Comparison of ENCODE assay signal across 8 mouse cellular contexts in the genomic region with DNA sequence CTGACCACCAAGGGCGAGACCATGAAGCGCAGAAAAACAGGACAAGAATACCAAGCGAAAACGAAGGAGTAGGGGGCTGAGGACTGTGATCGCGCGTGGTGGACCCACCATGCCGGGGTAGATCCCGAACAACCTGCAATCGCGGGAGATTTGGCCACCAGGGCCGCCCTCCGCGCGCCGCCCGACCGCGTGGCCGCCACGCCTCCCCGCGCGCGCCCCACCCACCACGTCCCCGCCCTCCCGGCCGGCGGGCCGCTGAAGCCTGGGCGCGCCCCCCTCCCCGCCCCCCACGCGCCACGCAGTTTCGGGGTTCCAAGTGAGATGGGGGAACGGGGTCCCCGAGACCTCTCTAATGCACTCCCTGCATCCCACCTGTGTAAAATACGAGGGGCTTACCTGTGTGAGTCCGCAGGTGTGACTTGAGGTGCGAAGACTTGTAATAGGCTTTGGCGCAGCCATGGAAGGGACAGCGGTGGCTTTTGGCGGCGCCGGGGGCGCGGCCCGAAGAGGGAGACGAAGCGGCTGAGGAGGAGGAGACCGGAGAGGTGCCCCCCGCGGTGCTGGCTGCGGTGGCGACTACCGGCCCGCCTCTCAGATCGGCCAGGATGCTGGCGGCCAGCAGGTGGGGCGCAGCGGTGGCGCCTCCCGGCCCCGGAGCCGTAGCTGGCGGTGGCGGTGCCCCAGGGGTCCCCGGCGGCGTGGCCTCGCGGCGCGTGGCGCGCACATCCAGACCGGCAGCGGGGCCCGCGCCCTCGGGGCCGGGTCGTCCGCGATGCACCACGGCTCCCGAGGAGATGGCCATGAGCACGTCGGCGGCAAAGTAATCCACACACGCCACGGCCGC. TPM values are rescaled to one million over a fixed set of nuclear protein-coding genes. Genes with fewer than 3 reads are reported as not detected.
A peak's percentile ranks its signal among the peaks of the same experiment; 100 is the strongest.
DNase-seq lines count a peak whose midpoint lies in the region; ATAC-seq and TF ChIP-seq lines count a peak whose summit lies in the region.

No protein-coding gene starts in this region.

- H3K36me3 ChIP-seq in forebrain, postnatal 0 days (ENCODE audit: insufficient read depth) = no peaks in the 10 kb centered on the region
- no peaks in the 10 kb centered on the region for H3K36me3 ChIP-seq in intestine, embryonic 15.5 days
- no peaks in the 10 kb centered on the region for H3K36me3 ChIP-seq in liver, postnatal 0 days (replicated peaks; ENCODE audit: insufficient read depth, low read length)

- peak overlapping the region; percentile 83 for H3K4me3 ChIP-seq in left cerebral cortex, adult 2 months
- peak overlapping the region; percentile 92 for H3K4me3 ChIP-seq in bone marrow macrophage, adult 2 months (ENCODE audit: insufficient read depth, low read length)
- H3K4me3 ChIP-seq in forebrain, postnatal 0 days (ENCODE audit: low read depth, low read length) = peak overlapping the region; percentile 71
- peak overlapping the region; percentile 89 for H3K4me3 ChIP-seq in intestine, embryonic 15.5 days (replicated peaks)
- peak overlapping the region; percentile 86 for H3K4me3 ChIP-seq in liver, postnatal 0 days (ENCODE audit: low read depth, low read length)

- TF ChIP-seq EP300 in liver, postnatal 0 days (IDR thresholded peaks at IDR 0.05; ENCODE audit: low read depth) = no peak

- WGBS in forebrain, postnatal 0 days = 1% methylated on average over 94 of the region's 96 CpGs
- under 1% methylated on average over 88 of the region's 96 CpGs for WGBS in intestine, embryonic 15.5 days
- 0% methylated on average over 53 of the region's 96 CpGs for WGBS in liver, postnatal 0 days (ENCODE audit: insufficient replicate concordance)

- intact Hi-C loops in left cerebral cortex, adult 2 months (cut with DNase I) = loop anchor here (1.0 to 5.0 kb wide), 3 partner anchors 10 to 101 kb away; partner anchors contain the start of genes Csnk1g2 and Mknk2

- no peaks in the 10 kb centered on the region for H3K27me3 ChIP-seq in forebrain, postnatal 0 days (ENCODE audit: insufficient read depth, low read length)
- no peaks in the 10 kb centered on the region for H3K27me3 ChIP-seq in intestine, embryonic 15.5 days (replicated peaks)
- no peaks in the 10 kb centered on the region for H3K27me3 ChIP-seq in liver, postnatal 0 days (ENCODE audit: insufficient read depth, low read length)

- peak overlapping the region; percentile 91 for H3K4me2 ChIP-seq in forebrain, postnatal 0 days (ENCODE audit: low read depth)
- peak overlapping the region; percentile 94 for H3K4me2 ChIP-seq in intestine, embryonic 15.5 days (replicated peaks)
- peak overlapping the region; percentile 99 for H3K4me2 ChIP-seq in liver, postnatal 0 days (ENCODE audit: low read depth, low read length)

- no peak for TF ChIP-seq POLR2A in bone marrow macrophage, adult 2 months (IDR thresholded peaks at IDR 0.05; ENCODE audit: borderline replicate concordance, low read depth, low read length)

- H3K27ac ChIP-seq in left cerebral cortex, adult 2 months = peak overlapping the region; percentile 96
- peak overlapping the region; percentile 54 for H3K27ac ChIP-seq in bone marrow macrophage, adult 2 months (ENCODE audit: insufficient read depth, low read depth, low read length)
- H3K27ac ChIP-seq in forebrain, postnatal 0 days (ENCODE audit: low read depth, low read length) = peak overlapping the region; percentile 81
- H3K27ac ChIP-seq in intestine, embryonic 15.5 days = peak overlapping the region; percentile 93
- H3K27ac ChIP-seq in liver, postnatal 0 days (ENCODE audit: low read depth) = peak overlapping the region; percentile 85

- H3K9me3 ChIP-seq in forebrain, postnatal 0 days (ENCODE audit: low read length) = no peaks in the 10 kb centered on the region
- no peaks in the 10 kb centered on the region for H3K9me3 ChIP-seq in intestine, embryonic 15.5 days
- no peaks in the 10 kb centered on the region for H3K9me3 ChIP-seq in liver, postnatal 0 days (ENCODE audit: low read length)

- TF ChIP-seq CTCF in left cerebral cortex, adult 2 months (IDR thresholded peaks at IDR 0.05) = no peak; the same call in none of the 2 replicates
- no peak for TF ChIP-seq CTCF in bone marrow macrophage, adult 2 months (IDR thresholded peaks at IDR 0.05; ENCODE audit: low read depth, low read length)
- TF ChIP-seq CTCF in forebrain, postnatal 0 days (IDR thresholded peaks at IDR 0.05; ENCODE audit: low read depth) = no peak
- TF ChIP-seq CTCF in liver, postnatal 0 days (IDR thresholded peaks at IDR 0.05; ENCODE audit: low read depth) = 0 out of 2 replicates have a peak, but pooled peaks have one; percentile 10

- H3K4me1 ChIP-seq in bone marrow macrophage, adult 2 months (ENCODE audit: control insufficient read depth, insufficient read depth, low read length) = peaks cover 19% of the 10 kb centered on the region
- H3K4me1 ChIP-seq in forebrain, postnatal 0 days (ENCODE audit: insufficient read depth) = peaks cover 16% of the 10 kb centered on the region
- H3K4me1 ChIP-seq in intestine, embryonic 15.5 days (replicated peaks) = peaks cover 50% of the 10 kb centered on the region
- H3K4me1 ChIP-seq in liver, postnatal 0 days (ENCODE audit: insufficient read depth) = peaks cover 69% of the 10 kb centered on the region

- DNase-seq in left cerebral cortex, adult 2 months (ENCODE audit: extremely low spot score in 1 of 2, low spot score in 2 of 2) = no peak
- no peak for DNase-seq in left cerebral cortex, adult 11 months (ENCODE audit: low spot score)
- peak; percentile 71 for DNase-seq in forebrain, postnatal 0 days
- DNase-seq in liver, postnatal 0 days = peak; percentile 85
- DNase-seq in retina, postnatal 1 day = peak; percentile 54
- peak; percentile 72 for DNase-seq in urinary bladder, postnatal 25 days (ENCODE audit: low spot score)

- peak; percentile 2; the same call in 1 of the 2 replicates for ATAC-seq in forebrain, postnatal 0 days
- ATAC-seq in intestine, embryonic 15.5 days = peak; percentile 11
- ATAC-seq in liver, postnatal 0 days = no peak

- peak overlapping the region; percentile 81 for H3K9ac ChIP-seq in forebrain, postnatal 0 days
- peak overlapping the region; percentile 72 for H3K9ac ChIP-seq in intestine, embryonic 15.5 days
- peak overlapping the region; percentile 81 for H3K9ac ChIP-seq in liver, postnatal 0 days (replicated peaks)

RNA-seq across cellular contexts. Expression of gene Klf16, which starts 0.5 kb away (rescaled TPM):
- total RNA-seq in left cerebral cortex, adult 2 months (2021) = 10 to 100 TPM; 48.2 to 59.7 TPM
- 7.7 and 9.3 TPM in 2 replicates for polyA plus RNA-seq in bone marrow macrophage, adult 2 months (2012; ENCODE audit: insufficient read depth, insufficient read length, missing spikeins)
- total RNA-seq in forebrain, postnatal 0 days (2014; rRNA removed) = 17.9 and 18.7 TPM in 2 replicates
- polyA plus RNA-seq in forebrain, postnatal 0 days (2015; fragmentation: Nextera tagmentation; extraction: Ambion mirVana) = 13.3 and 14.1 TPM in 2 replicates
- polyA plus RNA-seq in intestine, embryonic 15.5 days (2015; fragmentation: Nextera tagmentation; extraction: Ambion mirVana) = 8.3 TPM in 2 replicates
- 6.1 and 6.5 TPM in 2 replicates for polyA plus RNA-seq in liver, postnatal 0 days (2015; fragmentation: Nextera tagmentation; extraction: Ambion mirVana)

RNA-seq across cellular contexts. Expression of gene Abhd17a, which starts 13.6 kb away (rescaled TPM):
- total RNA-seq in left cerebral cortex, adult 2 months (2021) = 100 to 1,000 TPM; 185 to 191 TPM
- 63.2 and 67.3 TPM in 2 replicates for polyA plus RNA-seq in bone marrow macrophage, adult 2 months (2012; ENCODE audit: insufficient read depth, insufficient read length, missing spikeins)
- 156 and 201 TPM in 2 replicates for total RNA-seq in forebrain, postnatal 0 days (2014; rRNA removed)
- polyA plus RNA-seq in forebrain, postnatal 0 days (2015; fragmentation: Nextera tagmentation; extraction: Ambion mirVana) = 154 and 155 TPM in 2 replicates
- polyA plus RNA-seq in intestine, embryonic 15.5 days (2015; fragmentation: Nextera tagmentation; extraction: Ambion mirVana) = 95.7 and 101 TPM in 2 replicates
- 50.2 and 59.3 TPM in 2 replicates for polyA plus RNA-seq in liver, postnatal 0 days (2015; fragmentation: Nextera tagmentation; extraction: Ambion mirVana)

RNA-seq across cellular contexts. Expression of gene Rexo1, which starts 15.2 kb away (rescaled TPM):
- total RNA-seq in left cerebral cortex, adult 2 months (2021) = 10 to 100 TPM; 46.5 to 51.3 TPM
- 28.9 and 29.8 TPM in 2 replicates for polyA plus RNA-seq in bone marrow macrophage, adult 2 months (2012; ENCODE audit: insufficient read depth, insufficient read length, missing spikeins)
- total RNA-seq in forebrain, postnatal 0 days (2014; rRNA removed) = 40.3 and 41.9 TPM in 2 replicates
- 27.9 and 30.5 TPM in 2 replicates for polyA plus RNA-seq in forebrain, postnatal 0 days (2015; fragmentation: Nextera tagmentation; extraction: Ambion mirVana)
- 23.6 and 25.0 TPM in 2 replicates for polyA plus RNA-seq in intestine, embryonic 15.5 days (2015; fragmentation: Nextera tagmentation; extraction: Ambion mirVana)
- polyA plus RNA-seq in liver, postnatal 0 days (2015; fragmentation: Nextera tagmentation; extraction: Ambion mirVana) = 7.4 and 8.1 TPM in 2 replicates

RNA-seq across cellular contexts. Expression of gene Scamp4, which starts 26.1 kb away (rescaled TPM):
- 10 to 100 TPM; 41.5 to 44.8 TPM for total RNA-seq in left cerebral cortex, adult 2 months (2021)
- 29.3 and 35.4 TPM in 2 replicates for polyA plus RNA-seq in bone marrow macrophage, adult 2 months (2012; ENCODE audit: insufficient read depth, insufficient read length, missing spikeins)
- total RNA-seq in forebrain, postnatal 0 days (2014; rRNA removed) = 21.0 and 24.1 TPM in 2 replicates
- polyA plus RNA-seq in forebrain, postnatal 0 days (2015; fragmentation: Nextera tagmentation; extraction: Ambion mirVana) = 86.8 and 87.9 TPM in 2 replicates
- 105 and 114 TPM in 2 replicates for polyA plus RNA-seq in intestine, embryonic 15.5 days (2015; fragmentation: Nextera tagmentation; extraction: Ambion mirVana)
- 27.5 and 29.2 TPM in 2 replicates for polyA plus RNA-seq in liver, postnatal 0 days (2015; fragmentation: Nextera tagmentation; extraction: Ambion mirVana)

RNA-seq across cellular contexts. Expression of gene Adat3, which starts 26.1 kb away (rescaled TPM):
- total RNA-seq in left cerebral cortex, adult 2 months (2021) = 1 to 10 TPM; 1.3 to 5.6 TPM
- 2.2 and 3.2 TPM in 2 replicates for polyA plus RNA-seq in bone marrow macrophage, adult 2 months (2012; ENCODE audit: insufficient read depth, insufficient read length, missing spikeins)
- total RNA-seq in forebrain, postnatal 0 days (2014; rRNA removed) = 3.0 and 4.9 TPM in 2 replicates
- 4.2 and 4.5 TPM in 2 replicates for polyA plus RNA-seq in forebrain, postnatal 0 days (2015; fragmentation: Nextera tagmentation; extraction: Ambion mirVana)
- polyA plus RNA-seq in intestine, embryonic 15.5 days (2015; fragmentation: Nextera tagmentation; extraction: Ambion mirVana) = 6.4 and 6.6 TPM in 2 replicates
- polyA plus RNA-seq in liver, postnatal 0 days (2015; fragmentation: Nextera tagmentation; extraction: Ambion mirVana) = 2.1 and 2.6 TPM in 2 replicates

Comparison
In these comparisons a context has a peak if more than half of its experiments do, and no peak if none do; other contexts are left out.
1. DNase-seq: peak in forebrain, postnatal 0 days (single experiment), liver, postnatal 0 days (single experiment), retina, postnatal 1 day (single experiment) and urinary bladder, postnatal 25 days (single experiment); none in left cerebral cortex, adult 2 months (0 of 2) and left cerebral cortex, adult 11 months (single experiment).
2. Peak in every context shown above with its lines, with median percentiles within 50 percentile points of each other: H3K27ac ChIP-seq, H3K4me3 ChIP-seq, H3K4me2 ChIP-seq and H3K9ac ChIP-seq.